Mouse (Mus musculus) kidney, adult 8-10 months (tissue): ENCODE measurements around the gene Rffl.

Source experiments
- DNase-seq, 2 experiments: peaks; one replicate each; pipeline ENCODE4 v3.0.0; 2022

Gene Rffl

DNA sequence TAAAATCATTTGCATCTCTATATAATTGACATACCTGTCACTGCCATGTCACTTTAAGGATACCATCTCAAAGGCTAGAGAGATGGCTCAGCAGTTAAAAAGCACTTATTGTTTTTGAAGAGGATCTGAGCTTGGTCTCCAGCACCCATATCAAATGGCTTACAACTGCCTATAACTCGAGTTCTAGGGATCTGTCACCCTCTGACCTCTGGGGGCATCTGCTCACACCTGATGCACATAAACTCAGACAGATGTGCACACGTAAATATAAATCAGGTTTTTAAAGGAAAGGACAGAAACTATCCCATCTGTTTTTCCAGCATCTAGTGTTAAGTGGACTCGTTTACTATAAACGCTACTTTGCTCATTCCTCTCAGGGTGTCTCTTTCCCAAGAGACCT lies 107.7 kb downstream of the Rffl start:
- no peak for DNase-seq

- no peak for DNase-seq
Measured at GRCm38 (mm10) chr11:82762286-82762829, 108.7 kb downstream of the Rffl start.

GRCm38 (mm10) chr11:82755919-82756318 lies 115.1 kb downstream of the Rffl start:
- no peak for DNase-seq
